Mouse (Mus musculus): ENCODE data around the gene Popdc3. TPM values are rescaled to one million over a fixed set of nuclear protein-coding genes. Genes with fewer than 3 reads are reported as not detected.
A peak's percentile ranks its signal among the peaks of the same experiment; 100 is the strongest.
"Not testable (repeated sequence)": the region's sequence is repeated elsewhere in the genome, so short reads cannot be mapped to it uniquely, and the experiment has no call there.

The Popdc3 gene
- polyA plus RNA-seq, 1 experiment from 2014 or later, result 0.07 TPM

DNA sequence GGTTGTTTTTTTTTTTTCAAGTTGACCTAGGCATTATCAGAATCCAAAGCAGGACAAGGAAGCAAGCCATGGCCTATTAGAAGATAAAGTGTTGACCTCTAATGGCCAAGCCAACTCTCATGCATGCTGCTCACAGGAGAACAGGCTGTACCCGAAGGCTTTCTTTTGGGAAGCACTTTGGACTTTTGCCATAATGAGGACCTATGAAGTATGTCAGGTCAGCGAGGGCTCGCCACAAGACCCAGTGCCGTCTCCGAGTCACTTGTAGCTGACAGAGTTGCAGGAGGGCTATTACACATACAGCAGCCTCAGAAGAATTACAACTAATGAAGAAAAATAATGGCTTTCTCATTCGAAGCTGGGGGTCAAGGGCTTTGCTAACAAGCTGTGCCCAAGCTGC, 55.5 kb downstream of the Popdc3 start:
- no peaks in the 10 kb centered on the region for H3K27me3 ChIP-seq (ENCODE audit: poor library complexity, severe bottlenecking)

GRCm38 (mm10) chr10:45236304-45236703, 58.4 kb downstream of the Popdc3 start:
- WGBS, result 61% methylated on average over 3 of the region's 3 CpGs
- Histone ChIP-seq H3K36me3 (replicated peaks) (no peaks in the 10 kb centered on the region), H3K4me3 (no peak overlapping the region), H3K27ac (no peak overlapping the region), H3K27me3 (ENCODE audit: poor library complexity, severe bottlenecking) (no peaks in the 10 kb centered on the region), H3K9me3 (no peaks in the 10 kb centered on the region), H3K4me1 (peaks cover 6% of the 10 kb centered on the region)
- no peak for DNase-seq (ENCODE audit: extremely low spot score, low spot score)

More for the DNA sequence above, 55.5 kb downstream of the Popdc3 start:
- Histone ChIP-seq H3K9me3 (no peaks in the 10 kb centered on the region), H3K4me3 (no peak overlapping the region), H3K27ac (no peak overlapping the region), H3K4me1 (peaks cover 19% of the 10 kb centered on the region), H3K36me3 (replicated peaks) (no peaks in the 10 kb centered on the region)
- WGBS, result 85% methylated on average over 6 of the region's 6 CpGs
- DNase-seq (ENCODE audit: extremely low spot score, low spot score), result no peak

DNA sequence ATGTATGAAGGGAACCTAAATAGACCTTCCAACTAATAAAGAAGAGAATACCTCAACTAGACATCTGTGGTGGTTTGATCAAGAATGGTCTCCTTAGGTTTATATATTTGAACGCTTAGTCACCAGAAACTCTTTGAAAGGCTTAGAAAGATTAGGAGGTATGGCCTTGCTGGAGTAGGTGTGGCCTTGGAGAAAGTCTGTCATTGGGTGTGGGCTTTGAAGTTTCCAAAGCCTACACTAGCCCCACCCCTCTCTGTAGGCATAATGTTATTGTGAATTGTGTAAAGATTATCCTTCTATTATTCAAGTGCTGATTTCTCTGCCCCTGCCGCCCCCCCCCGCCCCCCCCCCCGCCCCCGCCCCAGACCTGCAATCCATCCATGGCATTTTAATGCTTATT, 59.6 kb downstream of the Popdc3 start:
- no peak for DNase-seq (ENCODE audit: extremely low spot score, low spot score)
- no peaks in the 10 kb centered on the region for H3K36me3 ChIP-seq (replicated peaks)
- peaks cover 6% of the 10 kb centered on the region for H3K4me1 ChIP-seq
- no peaks in the 10 kb centered on the region for H3K27me3 ChIP-seq (ENCODE audit: poor library complexity, severe bottlenecking)
- H3K27ac ChIP-seq, result no peak overlapping the region
- no peak overlapping the region for H3K4me3 ChIP-seq
- 73% methylated on average over 5 of the region's 5 CpGs for WGBS
- no peaks in the 10 kb centered on the region for H3K9me3 ChIP-seq

- no peak for DNase-seq (ENCODE audit: extremely low spot score, low spot score)
- Histone ChIP-seq H3K36me3 (replicated peaks) (no peaks in the 10 kb centered on the region), H3K27me3 (ENCODE audit: poor library complexity, severe bottlenecking) (no peaks in the 10 kb centered on the region), H3K4me3 (no peak overlapping the region), H3K4me1 (0 out of 2 replicates have a peak, but pooled peaks cover 4% of the 10 kb centered on the region), H3K27ac (no peak overlapping the region), H3K9me3 (peaks cover 10% of the 10 kb centered on the region; the same call in 1 of the 2 replicates)
- 95% methylated on average over 1 of the region's 1 CpGs for WGBS
Observed at GRCm38 (mm10) chr10:45260477-45260876, 82.6 kb downstream of the Popdc3 start.

GRCm38 (mm10) chr10:45262126-45262525, 84.2 kb downstream of the Popdc3 start:
- 88% methylated on average over 3 of the region's 3 CpGs for WGBS

DNA sequence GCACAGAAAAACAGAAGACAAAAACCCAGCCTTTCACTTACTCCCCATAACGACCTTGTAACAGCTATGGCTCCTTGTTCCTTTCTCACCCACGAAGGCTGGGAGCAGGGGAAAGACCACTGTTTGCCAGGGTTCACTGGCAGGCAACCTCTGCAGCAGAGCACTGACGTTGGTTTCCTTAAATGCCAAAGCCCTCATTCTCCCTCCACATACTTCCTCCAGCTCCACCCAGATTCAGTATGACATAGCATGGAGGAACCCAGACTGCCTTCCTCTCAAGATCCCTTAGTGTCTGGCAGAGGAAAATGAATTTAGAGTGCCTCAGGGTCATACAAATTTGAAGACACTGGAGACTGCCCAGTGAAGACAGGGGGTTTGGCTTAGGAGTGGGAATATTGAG, 98.6 kb downstream of the Popdc3 start:
- WGBS, result 78% methylated on average over 3 of the region's 3 CpGs
- Histone ChIP-seq H3K27ac (no peak overlapping the region), H3K4me1 (no peaks in the 10 kb centered on the region), H3K4me3 (no peak overlapping the region), H3K27me3 (ENCODE audit: poor library complexity, severe bottlenecking) (no peaks in the 10 kb centered on the region), H3K36me3 (replicated peaks) (no peaks in the 10 kb centered on the region), H3K9me3 (peaks cover 5% of the 10 kb centered on the region; the same call in 1 of the 2 replicates)
- no peak for DNase-seq (ENCODE audit: extremely low spot score, low spot score)

More at GRCm38 (mm10) chr10:45262126-45262525, 84.2 kb downstream of the Popdc3 start:
- DNase-seq (ENCODE audit: extremely low spot score, low spot score), result no peak
- Histone ChIP-seq H3K4me3 (no peak overlapping the region), H3K27me3 (ENCODE audit: poor library complexity, severe bottlenecking) (no peaks in the 10 kb centered on the region), H3K4me1 (0 out of 2 replicates have a peak, but pooled peaks cover 4% of the 10 kb centered on the region), H3K36me3 (replicated peaks) (no peaks in the 10 kb centered on the region), H3K9me3 (no peaks in the 10 kb centered on the region), H3K27ac (no peak overlapping the region)

DNA sequence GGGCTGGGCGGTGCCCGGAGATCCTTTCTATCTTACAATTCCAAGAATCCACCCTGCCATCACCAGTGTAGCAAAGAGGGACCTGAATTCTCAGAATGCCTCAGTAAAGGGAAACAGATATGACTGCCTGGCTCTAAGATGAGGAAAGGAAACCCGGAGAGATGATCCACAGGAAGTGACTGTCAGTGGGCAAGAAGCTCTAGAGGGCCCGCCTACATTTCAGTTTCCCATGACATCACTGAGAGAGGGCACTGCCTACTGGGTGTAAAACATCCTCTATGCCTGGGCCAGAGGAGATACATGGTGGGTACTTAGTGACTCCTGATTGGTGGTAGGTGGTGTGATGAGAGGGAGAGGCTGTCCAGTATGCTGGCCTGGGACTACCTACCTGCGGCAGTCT, 99.1 kb downstream of the Popdc3 start:
- Histone ChIP-seq H3K9me3 (no peaks in the 10 kb centered on the region), H3K27me3 (ENCODE audit: poor library complexity, severe bottlenecking) (no peaks in the 10 kb centered on the region), H3K4me3 (no peak overlapping the region), H3K27ac (no peak overlapping the region), H3K4me1 (no peaks in the 10 kb centered on the region), H3K36me3 (replicated peaks) (no peaks in the 10 kb centered on the region)
- no peak for DNase-seq (ENCODE audit: extremely low spot score, low spot score)
- WGBS, result 91% methylated on average over 5 of the region's 5 CpGs

DNA sequence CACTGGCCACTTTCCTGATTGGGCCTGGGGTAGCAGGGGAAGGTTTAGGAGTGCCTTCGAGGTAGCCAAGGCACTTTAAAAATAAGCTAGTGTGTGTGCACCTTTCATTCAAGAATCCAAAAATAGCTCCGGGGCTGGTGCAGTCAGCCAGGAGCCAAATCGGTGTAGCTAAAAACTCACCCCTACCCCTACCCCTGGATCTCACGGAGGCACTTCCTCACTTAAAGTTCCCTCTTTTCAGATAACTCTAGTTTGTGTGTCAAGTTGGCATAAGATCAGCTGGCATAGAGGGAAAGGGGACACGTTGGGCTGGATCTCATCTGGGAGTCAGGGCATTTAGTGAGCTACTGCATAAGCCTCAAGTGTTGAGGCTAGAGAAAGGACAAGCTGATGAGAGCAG, 107.8 kb downstream of the Popdc3 start:
- 86% methylated on average over 5 of the region's 5 CpGs for WGBS
- no peak overlapping the region for H3K4me3 ChIP-seq
- no peaks in the 10 kb centered on the region for H3K36me3 ChIP-seq (replicated peaks)
- H3K4me1 ChIP-seq, result peaks cover 12% of the 10 kb centered on the region
- peaks cover 56% of the 10 kb centered on the region for H3K27me3 ChIP-seq (ENCODE audit: poor library complexity, severe bottlenecking)
- no peaks in the 10 kb centered on the region for H3K9me3 ChIP-seq
- no peak for DNase-seq (ENCODE audit: extremely low spot score, low spot score)
- no peak overlapping the region for H3K27ac ChIP-seq

GRCm38 (mm10) chr10:45288351-45288750, 110.5 kb downstream of the Popdc3 start:
- Histone ChIP-seq H3K36me3 (replicated peaks) (no peaks in the 10 kb centered on the region), H3K27me3 (ENCODE audit: poor library complexity, severe bottlenecking) (peaks cover 75% of the 10 kb centered on the region), H3K4me1 (peaks cover 12% of the 10 kb centered on the region), H3K4me3 (no peak overlapping the region), H3K9me3 (no peaks in the 10 kb centered on the region), H3K27ac (no peak overlapping the region)
- 48% methylated on average over 7 of the region's 7 CpGs for WGBS
- DNase-seq (ENCODE audit: extremely low spot score, low spot score), result no peak

DNA sequence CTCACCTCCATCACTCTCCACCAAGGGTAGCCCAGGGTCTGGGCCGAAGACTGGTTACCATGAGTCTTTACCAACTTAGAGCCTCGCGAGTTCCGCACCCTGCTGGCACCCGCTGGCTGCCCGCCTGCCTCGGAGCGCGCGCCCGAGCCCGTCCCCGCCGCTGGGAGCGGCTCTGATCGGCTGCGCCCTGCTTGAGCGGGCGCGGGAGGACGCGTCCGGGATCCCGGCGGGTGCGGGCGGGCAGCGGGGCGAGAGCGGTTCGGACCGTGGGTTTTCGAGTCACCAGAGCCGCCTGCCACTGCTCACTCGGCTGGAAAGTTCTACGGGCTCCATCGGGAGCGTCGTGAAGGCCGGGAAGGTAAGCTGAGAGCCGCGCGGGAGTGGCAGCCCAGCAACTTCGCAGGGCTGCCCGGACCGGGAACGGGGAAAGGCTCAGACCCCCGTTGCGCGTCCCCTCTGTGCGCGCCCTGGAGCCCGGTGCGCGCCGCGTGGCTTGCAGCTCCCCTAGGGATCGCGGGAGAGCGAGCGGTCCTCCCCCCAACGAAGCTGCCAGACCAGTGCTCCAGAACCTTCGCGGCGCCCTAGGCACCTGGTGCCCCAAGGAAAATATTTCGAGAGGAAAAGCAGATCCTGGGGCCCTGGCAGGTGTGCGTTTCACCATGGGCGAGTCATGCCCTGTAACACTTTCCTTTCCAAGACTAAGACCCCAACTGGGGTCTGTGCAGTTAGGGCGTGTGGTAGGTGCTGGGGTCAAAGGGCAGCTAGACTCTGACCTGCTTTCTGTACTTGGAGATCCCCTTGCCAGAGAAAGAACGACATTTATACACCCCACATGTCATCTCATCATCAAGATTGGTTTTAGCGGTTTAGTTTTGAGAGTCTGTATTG, 111.6 kb downstream of the Popdc3 start:
- Histone ChIP-seq H3K27me3 (ENCODE audit: poor library complexity, severe bottlenecking) (peaks cover 75% of the 10 kb centered on the region), H3K27ac (peak overlapping the region; percentile 68; the same call in 1 of the 2 replicates)
- WGBS, result 1% methylated on average over 71 of the region's 71 CpGs

DNA sequence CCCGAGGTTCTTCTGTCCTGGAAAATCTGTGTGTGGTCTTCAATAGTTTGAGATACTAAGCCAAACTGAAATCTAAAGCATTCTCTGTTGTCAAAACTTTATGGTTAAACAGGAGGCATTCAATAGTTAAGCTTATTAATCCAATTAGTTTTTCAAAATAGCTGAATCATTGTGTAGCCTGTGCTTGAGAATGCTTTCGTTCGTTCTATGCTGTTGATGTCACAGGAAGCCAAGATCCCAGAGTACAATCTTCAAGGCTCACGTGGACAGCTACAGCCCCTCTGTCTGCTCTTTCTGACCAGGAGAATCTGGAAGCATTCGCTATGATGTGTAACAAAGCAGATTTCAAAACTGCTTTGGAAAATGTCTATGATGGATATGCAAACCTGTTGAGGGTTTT, 112.7 kb downstream of the Popdc3 start:
- Histone ChIP-seq H3K27ac (no peak overlapping the region), H3K4me3 (no peak overlapping the region), H3K9me3 (no peaks in the 10 kb centered on the region), H3K36me3 (replicated peaks) (no peaks in the 10 kb centered on the region), H3K4me1 (peaks cover 12% of the 10 kb centered on the region), H3K27me3 (ENCODE audit: poor library complexity, severe bottlenecking) (peaks cover 70% of the 10 kb centered on the region)
- 50% methylated on average over 5 of the region's 5 CpGs for WGBS
- DNase-seq (ENCODE audit: extremely low spot score, low spot score), result no peak

More for the DNA sequence above, 111.6 kb downstream of the Popdc3 start:
- H3K4me1 ChIP-seq, result peaks cover 12% of the 10 kb centered on the region
- no peaks in the 10 kb centered on the region for H3K36me3 ChIP-seq (replicated peaks)
- peak; percentile 38 for DNase-seq (ENCODE audit: extremely low spot score, low spot score)
- no peaks in the 10 kb centered on the region for H3K9me3 ChIP-seq
- peak overlapping the region; percentile 64 for H3K4me3 ChIP-seq

DNA sequence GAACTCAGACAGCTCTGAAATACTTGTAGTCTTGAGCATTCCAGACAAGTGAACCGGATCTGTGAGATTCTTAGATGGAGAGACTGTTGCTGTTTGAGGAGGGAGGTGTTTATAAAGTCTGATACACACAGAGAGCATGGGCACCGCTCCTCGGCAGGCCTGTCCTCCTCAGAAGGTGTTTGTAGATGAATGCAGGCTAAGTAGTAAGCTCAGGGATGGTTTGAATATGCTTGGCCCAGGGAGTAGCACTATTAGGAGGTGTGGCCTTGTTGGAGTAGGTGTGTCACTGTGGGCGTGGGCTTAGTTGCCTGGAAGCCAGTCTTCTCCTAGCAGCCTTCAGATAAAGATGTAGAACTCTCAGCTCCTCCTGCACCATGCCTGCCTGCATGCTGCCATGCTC, 114.3 kb downstream of the Popdc3 start:
- not testable (repeated sequence) for H3K9me3 ChIP-seq; DNase-seq (ENCODE audit: extremely low spot score, low spot score); H3K4me3 ChIP-seq; H3K27ac ChIP-seq; H3K36me3 ChIP-seq (replicated peaks)
- Histone ChIP-seq H3K27me3 (ENCODE audit: poor library complexity, severe bottlenecking) (peaks cover 54% of the 10 kb centered on the region), H3K4me1 (peaks cover 12% of the 10 kb centered on the region)
- WGBS, result 76% methylated on average over 4 of the region's 4 CpGs

DNA sequence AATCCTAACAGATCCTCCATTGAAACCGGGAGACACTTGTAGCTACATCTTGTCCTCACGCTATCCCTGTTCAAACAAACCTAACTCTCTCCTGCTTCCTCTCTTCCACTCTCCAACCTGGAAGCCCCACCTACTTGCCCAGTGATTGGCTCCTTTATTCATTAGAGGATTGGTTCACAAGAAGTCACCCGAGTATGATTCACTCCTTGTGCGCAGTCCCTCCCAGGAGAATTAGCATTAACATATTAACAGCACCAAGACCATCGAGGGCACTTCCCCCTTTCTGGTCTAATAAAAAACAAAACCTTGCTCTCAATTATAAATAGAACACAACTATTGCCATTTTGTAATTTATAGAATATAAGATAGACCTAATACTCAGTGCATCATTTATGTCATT, 117.2 kb downstream of the Popdc3 start:
- H3K36me3 ChIP-seq (replicated peaks), result no peaks in the 10 kb centered on the region
- H3K27ac ChIP-seq, result no peak overlapping the region
- no peak for DNase-seq (ENCODE audit: extremely low spot score, low spot score)
- no peak overlapping the region for H3K4me3 ChIP-seq
- 0 out of 2 replicates have a peak, but pooled peaks cover 3% of the 10 kb centered on the region for H3K4me1 ChIP-seq
- no peaks in the 10 kb centered on the region for H3K9me3 ChIP-seq
- peaks cover 25% of the 10 kb centered on the region for H3K27me3 ChIP-seq (ENCODE audit: poor library complexity, severe bottlenecking)
- 90% methylated on average over 5 of the region's 5 CpGs for WGBS
